Mouse (Mus musculus) intestine, embryonic 14.5 days (tissue): Measurements from ENCODE around the gene Cntnap1. TPM values are rescaled to one million over a fixed set of nuclear protein-coding genes. Genes with fewer than 3 reads are reported as not detected.
A peak's percentile ranks its signal among the peaks of the same experiment; 100 is the strongest.

Source experiments
- ATAC-seq: fragments of 200-750 bp; cut with Nextera tagmentation; replicated peaks from 2 replicates; pipeline ENCODE4 v1.8.0; 2017; ENCODE audit warnings: low read depth, moderate number of reproducible peaks, moderate TSS enrichment, moderate library complexity; ENCODE audit not compliant: low FRiP score, low TSS enrichment
- DNase-seq: peaks from one replicate; pipeline ENCODE4 v3.0.0-alpha.2; 2018; ENCODE audit warnings: low spot score
- H3K27ac ChIP-seq: fragments of 300-500 bp; sonication (generic); 2 replicates; pipeline ENCODE4 v1.5.1; 2014; ENCODE audit warnings: low read depth, mild to moderate bottlenecking, control low read depth
- H3K27me3 ChIP-seq: fragments of 300-500 bp; sonication (generic); replicated peaks from 2 replicates; pipeline ENCODE4 v1.6.1; 2014; ENCODE audit warnings: low read length, control low read depth; ENCODE audit not compliant: control insufficient read depth, insufficient read depth
- H3K36me3 ChIP-seq: fragments of 300-500 bp; sonication (generic); 2 replicates; pipeline ENCODE4 v1.6.1; 2014; ENCODE audit warnings: low read length, control low read depth; ENCODE audit not compliant: control insufficient read depth, insufficient read depth
- H3K4me1 ChIP-seq: fragments of 300-500 bp; sonication (generic); replicated peaks from 2 replicates; pipeline ENCODE4 v1.6.1; 2014; ENCODE audit warnings: low read length, control low read depth, mixed read lengths; ENCODE audit not compliant: control insufficient read depth, insufficient read depth
- H3K4me2 ChIP-seq: fragments of 300-500 bp; sonication (generic); 2 replicates; pipeline ENCODE4 v1.6.1; 2014; ENCODE audit warnings: low read length
- H3K4me3 ChIP-seq: fragments of 300-500 bp; sonication (generic); 2 replicates; pipeline ENCODE4 v1.5.1; 2014; ENCODE audit warnings: low read depth, low read length, control low read depth, mixed read lengths
- H3K9ac ChIP-seq: fragments of 300-500 bp; sonication (generic); 2 replicates; pipeline ENCODE4 v1.6.1; 2014; ENCODE audit warnings: mild to moderate bottlenecking, low read length
- H3K9me3 ChIP-seq: fragments of 300-500 bp; sonication (generic); 2 replicates; pipeline ENCODE4 v1.6.1; 2016; ENCODE audit warnings: low read length, control low read depth; ENCODE audit not compliant: control insufficient read depth
- WGBS: fragments of 180-500 bp; shearing (Covaris S2); extraction: QIAGEN DNeasy Blood & Tissue Kit; methylation state at CpG from one replicate; pipeline ENCODE4 v1.1.7; 2014; 5-methylcytosine and 5-hydroxymethylcytosine counted together
- polyA plus RNA-seq: library from polyadenylated mRNA; unstranded; fragments of >200 nt; fragmentation: Nextera tagmentation; extraction: Ambion mirVana; gene quantifications from 2 replicates; pipeline ENCODE4 v1.2.1, GENCODE M21; 2014

The Cntnap1 gene
- polyA plus RNA-seq, 1 experiment from 2014 or later, result 1.4 TPM

- 86% methylated on average over 8 of the region's 8 CpGs for WGBS
- no peak overlapping the region for H3K27ac ChIP-seq
- H3K9me3 ChIP-seq, result no peaks in the 10 kb centered on the region
- H3K27me3 ChIP-seq, result no peaks in the 10 kb centered on the region
- no peak for ATAC-seq
- H3K4me1 ChIP-seq, result peaks cover 4% of the 10 kb centered on the region
- no peak for DNase-seq
- H3K36me3 ChIP-seq, result peaks cover 79% of the 10 kb centered on the region
- no peak overlapping the region for H3K4me3 ChIP-seq
- H3K9ac ChIP-seq, result no peak overlapping the region
- no peak overlapping the region for H3K4me2 ChIP-seq
Measured at GRCm38 (mm10) chr11:101196175-101196574, 25.9 kb downstream of the Cntnap1 start.

- Histone ChIP-seq H3K27ac (no peak overlapping the region), H3K9me3 (no peaks in the 10 kb centered on the region), H3K9ac (no peak overlapping the region), H3K27me3 (no peaks in the 10 kb centered on the region), H3K4me1 (no peaks in the 10 kb centered on the region), H3K4me2 (no peak overlapping the region), H3K4me3 (no peak overlapping the region), H3K36me3 (peaks cover 83% of the 10 kb centered on the region)
- ATAC-seq, result no peak
- WGBS, result 80% methylated on average over 3 of the region's 3 CpGs
- DNase-seq, result no peak
Measured at GRCm38 (mm10) chr11:101199555-101199954, 29.2 kb downstream of the Cntnap1 start.

- no peak for ATAC-seq
- H3K36me3 ChIP-seq, result peaks cover 87% of the 10 kb centered on the region
Measured at GRCm38 (mm10) chr11:101200986-101201385, 30.7 kb downstream of the Cntnap1 start.

GRCm38 (mm10) chr11:101211970-101212369 lies 41.6 kb downstream of the Cntnap1 start:
- peak; percentile 80 for ATAC-seq
- Histone ChIP-seq H3K4me1 (no peaks in the 10 kb centered on the region), H3K9ac (no peak overlapping the region), H3K27ac (no peak overlapping the region), H3K36me3 (peaks cover 85% of the 10 kb centered on the region), H3K27me3 (no peaks in the 10 kb centered on the region), H3K4me2 (no peak overlapping the region), H3K9me3 (no peaks in the 10 kb centered on the region), H3K4me3 (no peak overlapping the region)
- peak; percentile 71 for DNase-seq
- WGBS, result 36% methylated on average over 3 of the region's 3 CpGs

More at GRCm38 (mm10) chr11:101200986-101201385, 30.7 kb downstream of the Cntnap1 start:
- H3K4me2 ChIP-seq, result no peak overlapping the region
- H3K9ac ChIP-seq, result no peak overlapping the region
- no peaks in the 10 kb centered on the region for H3K27me3 ChIP-seq
- no peak overlapping the region for H3K27ac ChIP-seq
- DNase-seq, result no peak
- 13% methylated on average over 7 of the region's 7 CpGs for WGBS
- H3K4me3 ChIP-seq, result no peak overlapping the region
- H3K4me1 ChIP-seq, result no peaks in the 10 kb centered on the region
- H3K9me3 ChIP-seq, result no peaks in the 10 kb centered on the region

GRCm38 (mm10) chr11:101216936-101217335 lies 46.6 kb downstream of the Cntnap1 start:
- Histone ChIP-seq H3K4me3 (no peak overlapping the region), H3K36me3 (peaks cover 56% of the 10 kb centered on the region), H3K9me3 (no peaks in the 10 kb centered on the region), H3K27me3 (no peaks in the 10 kb centered on the region), H3K27ac (no peak overlapping the region), H3K4me1 (no peaks in the 10 kb centered on the region; the same call in 1 of the 2 replicates), H3K4me2 (no peak overlapping the region), H3K9ac (no peak overlapping the region)
- no peak for ATAC-seq
- no peak for DNase-seq
- 88% methylated on average over 5 of the region's 5 CpGs for WGBS

- Histone ChIP-seq H3K27ac (no peak overlapping the region), H3K9ac (no peak overlapping the region)
- ATAC-seq, result no peak
Measured at GRCm38 (mm10) chr11:101218436-101219055, 48.2 kb downstream of the Cntnap1 start.

GRCm38 (mm10) chr11:101220853-101221252 lies 50.5 kb downstream of the Cntnap1 start:
- ATAC-seq, result no peak
- Histone ChIP-seq H3K4me3 (no peak overlapping the region), H3K4me1 (peaks cover 6% of the 10 kb centered on the region; the same call in 1 of the 2 replicates), H3K27ac (peak overlapping the region; percentile 9; the same call in 1 of the 2 replicates), H3K27me3 (no peaks in the 10 kb centered on the region), H3K36me3 (peaks cover 25% of the 10 kb centered on the region), H3K9me3 (no peaks in the 10 kb centered on the region), H3K9ac (no peak overlapping the region), H3K4me2 (no peak overlapping the region)
- no peak for DNase-seq
- 33% methylated on average over 2 of the region's 2 CpGs for WGBS

More at GRCm38 (mm10) chr11:101218436-101219055, 48.2 kb downstream of the Cntnap1 start:
- Histone ChIP-seq H3K4me1 (no peaks in the 10 kb centered on the region; the same call in 1 of the 2 replicates), H3K9me3 (no peaks in the 10 kb centered on the region), H3K4me2 (no peak overlapping the region), H3K4me3 (no peak overlapping the region), H3K27me3 (no peaks in the 10 kb centered on the region), H3K36me3 (peaks cover 47% of the 10 kb centered on the region)
- WGBS, result 84% methylated on average over 10 of the region's 10 CpGs
- DNase-seq, result no peak

- Histone ChIP-seq H3K9me3 (no peaks in the 10 kb centered on the region), H3K4me2 (no peak overlapping the region), H3K27ac (peak overlapping the region; percentile 9; the same call in 1 of the 2 replicates), H3K4me1 (peaks cover 6% of the 10 kb centered on the region; the same call in 1 of the 2 replicates), H3K9ac (no peak overlapping the region), H3K4me3 (no peak overlapping the region), H3K36me3 (peaks cover 19% of the 10 kb centered on the region), H3K27me3 (no peaks in the 10 kb centered on the region)
- WGBS, result 71% methylated on average over 8 of the region's 8 CpGs
- no peak for DNase-seq
- no peak for ATAC-seq
Measured at GRCm38 (mm10) chr11:101221306-101221986, 51.1 kb downstream of the Cntnap1 start.
